Mouse (Mus musculus): ENCODE results near the gene Auts2. TPM values are rescaled to one million over a fixed set of nuclear protein-coding genes. Genes with fewer than 3 reads are reported as not detected.

Gene Auts2
- polyA plus RNA-seq, 1 experiment = 39.0 TPM

DNA sequence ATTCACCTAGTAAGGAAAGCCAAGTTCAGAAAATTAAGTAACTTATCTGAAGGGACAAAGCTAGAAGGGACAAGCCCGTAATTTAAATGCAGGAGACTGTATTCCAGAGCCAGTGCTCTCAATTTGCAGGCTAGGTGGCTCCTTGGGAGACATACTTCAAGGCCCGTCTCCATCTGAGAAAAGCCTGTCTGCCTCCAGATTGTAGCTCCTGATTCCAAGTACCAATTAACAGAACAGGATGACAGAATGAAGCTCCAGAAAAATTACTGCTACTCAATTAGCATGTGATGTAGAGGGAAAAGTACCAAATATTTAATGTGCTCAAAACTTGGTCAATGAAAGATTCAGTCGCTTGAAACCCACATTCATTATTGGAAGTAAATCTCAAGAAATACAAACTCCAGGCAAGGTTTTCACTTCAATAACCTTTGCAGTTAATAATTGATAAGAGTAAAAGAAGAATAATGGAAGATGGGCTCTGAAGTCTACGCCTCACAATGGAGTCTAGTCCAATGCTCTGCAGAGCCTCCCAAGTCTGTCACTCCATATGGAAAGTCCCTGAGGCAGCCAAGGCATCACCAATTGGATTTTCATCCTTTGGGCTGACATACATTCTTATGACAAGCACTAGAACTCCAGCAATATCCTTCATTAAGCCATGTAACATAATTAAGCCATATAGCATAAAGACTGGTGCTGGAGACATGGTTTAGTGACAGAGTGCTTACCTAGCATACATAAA is 97.8 kb downstream of the Auts2 start:
- Histone ChIP-seq H3K27ac (ENCODE audit: insufficient read depth, low read length) (no peak overlapping the region), H3K4me3 (replicated peaks; ENCODE audit: insufficient read depth, low read depth, low read length) (no peak overlapping the region), H3K27me3 (ENCODE audit: control insufficient read depth, insufficient read depth, low read length) (no peaks in the 10 kb centered on the region), H3K4me1 (ENCODE audit: control insufficient read depth, insufficient read depth, low read length) (peaks cover 9% of the 10 kb centered on the region; the same call in 1 of the 2 replicates)
- TF ChIP-seq POLR2A (IDR thresholded peaks at IDR 0.05; ENCODE audit: borderline replicate concordance, insufficient read depth, low read length) (no peak), CTCF (IDR thresholded peaks at IDR 0.05; ENCODE audit: borderline replicate concordance, insufficient read depth, low read depth, low read length) (no peak)
- no peak for DNase-seq
- WGBS = 75% methylated on average over 4 of the region's 4 CpGs

DNA sequence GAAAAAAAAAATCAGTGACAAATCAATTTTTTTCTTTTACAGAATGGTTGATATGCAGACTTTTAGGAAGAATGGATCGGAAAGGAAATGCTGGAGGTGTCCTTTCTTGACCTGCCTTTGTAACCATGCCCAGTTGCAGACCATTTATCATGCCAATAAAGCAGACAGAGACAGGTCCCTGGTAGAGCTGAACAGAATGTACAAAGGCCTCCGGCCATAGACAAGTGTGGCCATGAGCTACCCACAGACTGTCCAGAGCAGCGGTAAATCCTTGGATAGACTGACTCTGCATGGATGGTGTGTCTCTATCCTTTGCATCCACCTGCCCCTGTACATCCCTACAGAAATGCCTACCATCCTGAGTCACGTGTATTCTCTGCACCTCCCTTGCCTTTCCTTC is 100.2 kb downstream of the Auts2 start:
- Histone ChIP-seq H3K4me1 (ENCODE audit: control insufficient read depth, insufficient read depth, low read length) (peaks cover 14% of the 10 kb centered on the region), H3K4me3 (replicated peaks; ENCODE audit: insufficient read depth, low read depth, low read length) (no peak overlapping the region), H3K27ac (ENCODE audit: insufficient read depth, low read length) (no peak overlapping the region), H3K27me3 (ENCODE audit: control insufficient read depth, insufficient read depth, low read length) (no peaks in the 10 kb centered on the region)
- DNase-seq = no peak
- TF ChIP-seq POLR2A (IDR thresholded peaks at IDR 0.05; ENCODE audit: borderline replicate concordance, insufficient read depth, low read length) = no peak
- TF ChIP-seq CTCF (IDR thresholded peaks at IDR 0.05; ENCODE audit: borderline replicate concordance, insufficient read depth, low read depth, low read length) = no peak
- WGBS = 64% methylated on average over 4 of the region's 4 CpGs

- no peaks in the 10 kb centered on the region for H3K27me3 ChIP-seq (ENCODE audit: control insufficient read depth, insufficient read depth, low read length)
- DNase-seq = no peak
- WGBS = 54% methylated on average over 4 of the region's 4 CpGs
- H3K4me3 ChIP-seq (replicated peaks; ENCODE audit: insufficient read depth, low read depth, low read length) = no peak overlapping the region
- TF ChIP-seq POLR2A (IDR thresholded peaks at IDR 0.05; ENCODE audit: borderline replicate concordance, insufficient read depth, low read length) (no peak), CTCF (IDR thresholded peaks at IDR 0.05; ENCODE audit: borderline replicate concordance, insufficient read depth, low read depth, low read length) (no peak)
- peaks cover 13% of the 10 kb centered on the region for H3K4me1 ChIP-seq (ENCODE audit: control insufficient read depth, insufficient read depth, low read length)
- no peak overlapping the region for H3K27ac ChIP-seq (ENCODE audit: insufficient read depth, low read length)
These were observed 104.7 kb downstream of the Auts2 start for GRCm38 (mm10) chr5:132438414-132438813.

- Histone ChIP-seq H3K4me3 (replicated peaks; ENCODE audit: insufficient read depth, low read depth, low read length) (no peak overlapping the region), H3K4me1 (ENCODE audit: control insufficient read depth, insufficient read depth, low read length) (peaks cover 12% of the 10 kb centered on the region), H3K27me3 (ENCODE audit: control insufficient read depth, insufficient read depth, low read length) (no peaks in the 10 kb centered on the region), H3K27ac (ENCODE audit: insufficient read depth, low read length) (no peak overlapping the region)
- TF ChIP-seq CTCF (IDR thresholded peaks at IDR 0.05; ENCODE audit: borderline replicate concordance, insufficient read depth, low read depth, low read length) = no peak
- no peak for TF ChIP-seq POLR2A (IDR thresholded peaks at IDR 0.05; ENCODE audit: borderline replicate concordance, insufficient read depth, low read length)
- DNase-seq = no peak
- WGBS = 43% methylated on average over 8 of the region's 8 CpGs
These were observed 105.2 kb downstream of the Auts2 start for GRCm38 (mm10) chr5:132437994-132438393.

GRCm38 (mm10) chr5:132437478-132437877 is 105.7 kb downstream of the Auts2 start:
- TF ChIP-seq CTCF (IDR thresholded peaks at IDR 0.05; ENCODE audit: borderline replicate concordance, insufficient read depth, low read depth, low read length) (no peak), POLR2A (IDR thresholded peaks at IDR 0.05; ENCODE audit: borderline replicate concordance, insufficient read depth, low read length) (no peak)
- WGBS = 82% methylated on average over 8 of the region's 8 CpGs
- H3K27ac ChIP-seq (ENCODE audit: insufficient read depth, low read length) = no peak overlapping the region
- no peaks in the 10 kb centered on the region for H3K27me3 ChIP-seq (ENCODE audit: control insufficient read depth, insufficient read depth, low read length)
- no peak overlapping the region for H3K4me3 ChIP-seq (replicated peaks; ENCODE audit: insufficient read depth, low read depth, low read length)
- no peak for DNase-seq
- peaks cover 8% of the 10 kb centered on the region for H3K4me1 ChIP-seq (ENCODE audit: control insufficient read depth, insufficient read depth, low read length)

DNA sequence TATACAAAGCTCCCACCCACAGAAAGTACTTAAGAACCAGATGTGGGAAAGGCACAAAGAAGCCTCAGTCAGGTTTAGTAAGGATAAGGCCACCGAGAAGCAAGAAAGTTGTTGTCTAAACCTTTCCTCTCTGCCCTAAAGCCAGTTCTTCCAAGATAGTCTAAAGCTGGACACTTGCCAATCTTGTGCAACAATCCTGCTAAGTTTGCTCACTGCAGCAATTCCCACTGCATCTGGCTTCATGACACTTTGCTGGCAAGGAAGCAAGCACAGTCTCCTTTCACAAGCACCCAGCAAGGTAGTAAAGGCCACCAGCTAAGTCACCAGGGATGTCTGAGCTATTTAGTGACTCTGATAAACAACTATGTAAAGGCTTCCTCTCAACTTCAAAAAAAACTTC is 106.2 kb downstream of the Auts2 start:
- Histone ChIP-seq H3K27me3 (ENCODE audit: control insufficient read depth, insufficient read depth, low read length) (no peaks in the 10 kb centered on the region), H3K4me1 (ENCODE audit: control insufficient read depth, insufficient read depth, low read length) (peaks cover 8% of the 10 kb centered on the region), H3K27ac (ENCODE audit: insufficient read depth, low read length) (no peak overlapping the region), H3K4me3 (replicated peaks; ENCODE audit: insufficient read depth, low read depth, low read length) (no peak overlapping the region)
- WGBS = 56% methylated on average over 1 of the region's 1 CpGs
- DNase-seq = no peak
- no peak for TF ChIP-seq POLR2A (IDR thresholded peaks at IDR 0.05; ENCODE audit: borderline replicate concordance, insufficient read depth, low read length)
- TF ChIP-seq CTCF (IDR thresholded peaks at IDR 0.05; ENCODE audit: borderline replicate concordance, insufficient read depth, low read depth, low read length) = no peak

- no peak overlapping the region for H3K27ac ChIP-seq (ENCODE audit: insufficient read depth, low read length)
- no peak for TF ChIP-seq POLR2A (IDR thresholded peaks at IDR 0.05; ENCODE audit: borderline replicate concordance, insufficient read depth, low read length)
- no peak for TF ChIP-seq CTCF (IDR thresholded peaks at IDR 0.05; ENCODE audit: borderline replicate concordance, insufficient read depth, low read depth, low read length)
- no peaks in the 10 kb centered on the region for H3K27me3 ChIP-seq (ENCODE audit: control insufficient read depth, insufficient read depth, low read length)
- no peak overlapping the region for H3K4me3 ChIP-seq (replicated peaks; ENCODE audit: insufficient read depth, low read depth, low read length)
- H3K4me1 ChIP-seq (ENCODE audit: control insufficient read depth, insufficient read depth, low read length) = peaks cover 8% of the 10 kb centered on the region
- 99% methylated on average over 2 of the region's 2 CpGs for WGBS
- no peak for DNase-seq
These were observed 106.7 kb downstream of the Auts2 start for GRCm38 (mm10) chr5:132436473-132436872.

DNA sequence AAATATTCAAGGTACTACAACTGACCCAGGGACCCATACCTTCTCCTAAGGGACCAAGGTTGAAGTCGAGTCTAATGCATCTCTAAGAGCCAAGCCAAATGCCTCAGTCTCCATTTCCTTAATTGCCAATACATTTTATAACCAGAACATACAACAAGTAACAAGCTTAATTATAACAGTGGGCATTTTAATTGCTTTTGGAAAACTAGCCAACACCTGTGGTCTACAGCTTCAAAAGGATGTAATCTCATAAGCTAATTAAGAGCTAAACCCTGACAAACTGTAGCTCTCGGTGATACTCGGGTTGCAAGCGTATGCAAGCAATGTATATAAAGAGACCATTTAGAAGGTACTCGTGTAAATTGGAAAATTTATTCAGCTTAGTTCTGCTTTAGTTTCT is 107.7 kb downstream of the Auts2 start:
- no peak for DNase-seq
- peaks cover 8% of the 10 kb centered on the region for H3K4me1 ChIP-seq (ENCODE audit: control insufficient read depth, insufficient read depth, low read length)
- 90% methylated on average over 5 of the region's 5 CpGs for WGBS
- no peak overlapping the region for H3K4me3 ChIP-seq (replicated peaks; ENCODE audit: insufficient read depth, low read depth, low read length)
- no peak overlapping the region for H3K27ac ChIP-seq (ENCODE audit: insufficient read depth, low read length)
- H3K27me3 ChIP-seq (ENCODE audit: control insufficient read depth, insufficient read depth, low read length) = no peaks in the 10 kb centered on the region
- no peak for TF ChIP-seq POLR2A (IDR thresholded peaks at IDR 0.05; ENCODE audit: borderline replicate concordance, insufficient read depth, low read length)
- TF ChIP-seq CTCF (IDR thresholded peaks at IDR 0.05; ENCODE audit: borderline replicate concordance, insufficient read depth, low read depth, low read length) = no peak

Data from cerebellum, adult 2 months (tissue).